Mouse (Mus musculus) liver, embryonic 14.5 days (tissue): Measurements from ENCODE around the gene Anxa9. TPM values are rescaled to one million over a fixed set of nuclear protein-coding genes. Genes with fewer than 3 reads are reported as not detected.

ENCODE experiments used
- ATAC-seq: fragments of 200-750 bp; cut with Nextera tagmentation; 2 replicates; pipeline ENCODE4 v1.8.0; 2017; ENCODE audit warnings: moderate number of reproducible peaks, mild to moderate bottlenecking, moderate library complexity; ENCODE audit not compliant: insufficient read depth
- DNase-seq, 3 experiments: peaks; one replicate each; pipeline ENCODE4 v3.0.0-alpha.2; 2012 to 2013; ENCODE audit warnings: low read depth in 3 of 3, low spot score in 3 of 3
- H3K27ac ChIP-seq: fragments of 300-500 bp; sonication (generic); 2 replicates; pipeline ENCODE4 v1.5.1; 2014; ENCODE audit warnings: moderate library complexity, mild to moderate bottlenecking, control low read depth, inconsistent platforms
- H3K27me3 ChIP-seq: fragments of 300-500 bp; sonication (generic); 2 replicates; pipeline ENCODE4 v1.6.1; 2014; ENCODE audit warnings: mild to moderate bottlenecking, low read length, moderate library complexity; ENCODE audit not compliant: control insufficient read depth, insufficient read depth
- H3K36me3 ChIP-seq: fragments of 300-500 bp; sonication (generic); replicated peaks from 2 replicates; pipeline ENCODE4 v1.6.1; 2014; ENCODE audit warnings: low read depth; ENCODE audit not compliant: control insufficient read depth, insufficient read depth
- H3K4me1 ChIP-seq, 2 experiments: fragments of 200-500 bp in 1 of 2; fragments of 300-500 bp in 1 of 2; sonication (generic) in 1 of 2; replicated peaks; 2 replicates each; pipeline ENCODE4 v1.6.1; 2012 to 2014; ENCODE audit warnings: antibody characterized with exemption in 1 of 2, inconsistent platforms in 1 of 2, low read length in 1 of 2; ENCODE audit not compliant: control insufficient read depth in 2 of 2, insufficient read depth in 2 of 2
- H3K4me2 ChIP-seq: fragments of 300-500 bp; sonication (generic); 2 replicates; pipeline ENCODE4 v1.6.1; 2014; ENCODE audit warnings: low read depth, mild to moderate bottlenecking, control low read depth, moderate library complexity
- H3K4me3 ChIP-seq, 2 experiments: fragments of 200-500 bp in 1 of 2; fragments of 300-500 bp in 1 of 2; sonication (generic) in 1 of 2; 2 replicates each; pipeline ENCODE4 v1.5.1; 2012 to 2014; ENCODE audit warnings: low read depth in 2 of 2, low read length in 2 of 2, mild to moderate bottlenecking in 2 of 2, control low read depth in 1 of 2, inconsistent platforms in 1 of 2, moderate library complexity in 1 of 2; ENCODE audit not compliant: insufficient read depth in 1 of 2
- H3K9ac ChIP-seq: fragments of 300-500 bp; sonication (generic); replicated peaks from 2 replicates; pipeline ENCODE4 v1.6.1; 2014; ENCODE audit warnings: mild to moderate bottlenecking, control low read depth, moderate library complexity
- H3K9me3 ChIP-seq: fragments of 300-500 bp; sonication (generic); 2 replicates; pipeline ENCODE4 v1.6.1; 2016; ENCODE audit warnings: low read length, mixed read lengths; ENCODE audit not compliant: control insufficient read depth
- CTCF ChIP-seq: IDR thresholded peaks from 2 replicates; pipeline ENCODE4 v1.5.1; 2016; ENCODE audit warnings: antibody characterized with exemption, low read depth, control low read depth
- EP300 ChIP-seq: IDR thresholded peaks from 2 replicates; pipeline ENCODE4 v1.6.1; 2016; ENCODE audit warnings: antibody characterized with exemption, low read depth
- WGBS: fragments of 180-500 bp; shearing (Covaris S2); extraction: QIAGEN DNeasy Blood & Tissue Kit; methylation state at CpG from one replicate; pipeline ENCODE4 v1.1.7; 2014; ENCODE audit not compliant: insufficient replicate concordance; 5-methylcytosine and 5-hydroxymethylcytosine counted together
- polyA plus RNA-seq, 2 experiments: library from polyadenylated mRNA; depleted of rRNA in 1 of 2; stranded (reverse) in 1 of 2; unstranded in 1 of 2; fragments of >200 nt; fragmentation: Nextera tagmentation in 1 of 2; extraction: Ambion mirVana in 1 of 2; gene quantifications; 2 replicates each; pipeline versions ENCODE4 v1.2.1 to v1.2.3; 2012 to 2014

The Anxa9 gene
- polyA plus RNA-seq, 2 experiments, result 2.6 to 2.8 TPM

GRCm38 (mm10) chr3:95284501-95285281 lies 22.3 kb downstream of the Anxa9 start:
- Histone ChIP-seq H3K4me3 (no peak overlapping the region; a peak in 1 of 4 replicates), H3K4me1 (peaks cover 11 to 23% of the 10 kb centered on the region in 2 experiments), H3K36me3 (no peaks in the 10 kb centered on the region; the same call in 1 of the 2 replicates), H3K9me3 (no peaks in the 10 kb centered on the region), H3K27me3 (no peaks in the 10 kb centered on the region), H3K9ac (no peak overlapping the region; the same call in 1 of the 2 replicates), H3K27ac (no peak overlapping the region), H3K4me2 (peak overlapping the region; percentile 87)
- ATAC-seq, result no peak
- TF ChIP-seq EP300, result no peak
- no peak for TF ChIP-seq CTCF
- DNase-seq, result no peak
- WGBS, result 83% methylated on average over 12 of the region's 12 CpGs

- ATAC-seq, result no peak
- Histone ChIP-seq H3K4me1 (peaks cover 13 to 26% of the 10 kb centered on the region in 2 experiments), H3K27ac (no peak overlapping the region; the same call in 1 of the 2 replicates), H3K4me3 (peak overlapping the region; percentile 75 to 88), H3K9ac (peak overlapping the region; percentile 95), H3K4me2 (peak overlapping the region; percentile 87), H3K9me3 (no peaks in the 10 kb centered on the region), H3K27me3 (no peaks in the 10 kb centered on the region), H3K36me3 (no peaks in the 10 kb centered on the region; the same call in 1 of the 2 replicates)
- DNase-seq, result no peak
- TF ChIP-seq CTCF (no peak), EP300 (no peak)
- 27% methylated on average over 1 of the region's 1 CpGs for WGBS
Observed at GRCm38 (mm10) chr3:95284062-95284461, 22.9 kb downstream of the Anxa9 start.

- H3K4me3 ChIP-seq, result peak overlapping the region; percentile 75 to 88
- no peak for TF ChIP-seq EP300
- TF ChIP-seq CTCF, result no peak
- no peaks in the 10 kb centered on the region for H3K27me3 ChIP-seq
- peak overlapping the region; percentile 95 for H3K9ac ChIP-seq
- WGBS, result 6% methylated on average over 7 of the region's 7 CpGs
- DNase-seq (no peak), ATAC-seq (no peak)
- H3K4me2 ChIP-seq, result peak overlapping the region; percentile 87
- H3K27ac ChIP-seq, result peak overlapping the region; percentile 82
- peaks cover 13 to 26% of the 10 kb centered on the region in 2 experiments for H3K4me1 ChIP-seq
- no peaks in the 10 kb centered on the region; the same call in 1 of the 2 replicates for H3K36me3 ChIP-seq
- H3K9me3 ChIP-seq, result no peaks in the 10 kb centered on the region
Observed at GRCm38 (mm10) chr3:95283589-95283941, 23.4 kb downstream of the Anxa9 start.

DNA sequence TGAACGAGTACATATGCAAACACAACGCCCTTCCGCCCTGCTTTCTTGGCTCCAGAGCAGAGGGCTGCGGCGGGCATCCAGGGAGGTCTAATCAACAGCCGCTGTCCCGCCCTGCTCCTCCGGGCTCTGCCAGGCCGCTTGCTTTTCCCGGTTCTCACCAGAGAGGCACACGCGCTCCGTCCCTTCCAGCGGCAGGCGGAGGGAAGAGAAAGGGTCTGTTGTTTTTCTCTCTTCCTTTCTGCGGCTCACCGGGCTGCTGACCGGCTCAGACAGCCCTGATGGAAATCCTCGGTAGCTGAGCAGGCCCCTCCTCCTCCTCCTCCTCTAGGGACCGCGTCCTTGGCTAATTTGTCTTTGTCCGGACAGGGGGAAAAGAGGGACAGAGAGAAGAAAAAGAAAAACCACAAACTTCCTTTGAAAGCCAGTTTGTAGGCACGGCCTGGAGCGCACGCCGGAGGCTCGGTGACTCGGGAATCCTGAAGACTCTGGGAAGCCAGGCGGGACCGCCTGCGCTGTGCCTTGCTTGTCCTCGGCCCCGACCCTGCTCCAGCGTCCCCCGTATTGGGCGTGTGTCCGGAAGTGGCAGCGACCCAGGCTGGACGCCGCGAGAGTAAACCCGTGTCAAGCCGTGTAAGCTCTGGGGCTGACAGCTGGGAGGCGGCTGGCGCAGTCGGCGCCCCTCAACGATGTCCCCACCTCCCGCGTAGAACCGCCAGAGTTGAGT lies 23.9 kb downstream of the Anxa9 start:
- H3K4me1 ChIP-seq, result peaks cover 13 to 28% of the 10 kb centered on the region in 2 experiments
- no peaks in the 10 kb centered on the region for H3K27me3 ChIP-seq
- H3K4me2 ChIP-seq, result peak overlapping the region; percentile 87
- peak overlapping the region; percentile 95 for H3K9ac ChIP-seq
- WGBS, result 0% methylated on average over 51 of the region's 51 CpGs
- no peaks in the 10 kb centered on the region for H3K9me3 ChIP-seq
- peak; percentile 65 for TF ChIP-seq CTCF
- 0 out of 2 replicates have a peak, but pooled peaks have one; percentile 9 for TF ChIP-seq EP300
- ATAC-seq, result peak; percentile 72
- H3K4me3 ChIP-seq, result peak overlapping the region; percentile 75 to 88
- peak; percentile 64 to 72 (median 65) for DNase-seq
- H3K36me3 ChIP-seq, result no peaks in the 10 kb centered on the region; the same call in 1 of the 2 replicates
- peak overlapping the region; percentile 82 for H3K27ac ChIP-seq
